Mouse (Mus musculus) thymus, postnatal 4 days (tissue): ENCODE data around the gene Cc2d1a.

Source experiments
- DNase-seq: peaks from one replicate; pipeline ENCODE4 v3.0.0; 2021

The Cc2d1a gene

DNA sequence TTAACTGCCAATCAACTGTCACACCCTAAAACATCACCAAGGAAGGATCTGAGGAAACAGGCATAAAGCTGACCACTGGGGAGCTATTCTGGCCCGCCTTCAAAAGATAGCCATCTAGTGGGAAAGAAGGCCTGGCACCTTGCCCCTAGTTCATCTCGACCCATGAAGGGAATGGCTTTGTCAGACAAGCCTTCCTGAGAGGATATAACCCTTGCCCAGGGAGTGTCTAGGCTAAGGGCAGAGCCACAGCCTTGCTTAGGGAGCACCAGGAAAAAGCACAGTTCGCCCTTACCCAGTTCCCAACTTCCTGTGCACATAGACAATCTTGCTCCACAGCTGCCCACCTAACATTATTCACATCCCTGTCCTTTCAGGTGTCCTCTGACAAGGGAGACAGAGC is 44.1 kb downstream of the Cc2d1a start:
- no peak for DNase-seq

DNA sequence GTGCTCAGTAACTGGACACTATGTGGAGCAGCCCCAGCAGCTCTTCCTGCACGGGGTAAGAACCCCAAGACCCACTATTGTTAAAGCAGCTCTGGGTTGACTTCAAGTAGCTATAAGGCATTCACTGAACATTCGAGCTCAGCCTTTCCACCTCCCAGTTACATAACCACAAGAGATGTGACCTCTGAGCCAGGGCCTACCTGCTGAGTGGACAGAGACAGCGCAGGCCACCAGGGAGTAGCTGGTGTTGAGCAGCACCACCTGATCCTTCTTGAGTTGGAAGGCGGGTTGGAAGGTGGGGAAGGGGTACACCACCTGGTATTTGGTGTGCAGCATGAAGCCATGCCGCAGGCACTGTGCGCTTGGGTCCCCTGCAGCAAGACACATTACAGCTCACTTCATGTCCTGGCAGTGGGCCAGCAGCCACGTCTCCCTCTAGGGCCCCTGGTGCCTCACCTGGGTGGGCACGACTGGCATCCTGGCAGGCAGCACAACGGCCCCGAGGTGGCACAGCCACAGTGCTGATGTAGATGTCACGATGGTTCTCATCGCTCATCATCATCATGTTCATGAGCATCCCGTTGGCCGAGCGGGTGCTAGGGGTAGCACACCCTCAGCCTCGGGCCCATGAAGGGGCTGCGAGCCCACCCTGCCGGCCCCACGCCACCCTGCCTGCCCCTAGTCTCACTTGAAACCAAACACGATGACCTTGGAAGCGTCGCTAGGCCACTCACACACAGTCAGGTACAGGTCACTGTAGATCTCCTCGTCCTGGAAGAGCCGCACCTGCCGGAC is 46.1 kb downstream of the Cc2d1a start:
- no peak for DNase-seq

DNA sequence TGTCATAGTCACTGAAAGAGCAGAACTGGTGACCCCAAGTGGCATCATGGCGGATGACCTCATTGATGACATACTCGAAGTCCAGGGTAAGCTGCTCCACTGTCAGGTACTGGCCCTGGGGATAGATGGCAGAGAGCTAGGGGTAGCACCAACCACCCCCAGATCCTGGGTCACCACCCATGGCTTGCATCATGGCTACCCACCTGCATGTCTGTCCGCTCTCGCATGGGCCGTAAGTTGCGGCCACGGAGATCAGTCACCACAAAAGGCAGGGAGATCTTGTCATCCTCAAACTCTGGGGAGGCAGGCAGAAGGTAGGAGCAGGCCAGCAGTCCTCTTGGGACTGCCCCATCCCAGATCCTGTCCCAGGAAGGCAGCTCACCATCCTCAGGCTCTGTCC is 49.4 kb downstream of the Cc2d1a start:
- DNase-seq, result no peak

DNA sequence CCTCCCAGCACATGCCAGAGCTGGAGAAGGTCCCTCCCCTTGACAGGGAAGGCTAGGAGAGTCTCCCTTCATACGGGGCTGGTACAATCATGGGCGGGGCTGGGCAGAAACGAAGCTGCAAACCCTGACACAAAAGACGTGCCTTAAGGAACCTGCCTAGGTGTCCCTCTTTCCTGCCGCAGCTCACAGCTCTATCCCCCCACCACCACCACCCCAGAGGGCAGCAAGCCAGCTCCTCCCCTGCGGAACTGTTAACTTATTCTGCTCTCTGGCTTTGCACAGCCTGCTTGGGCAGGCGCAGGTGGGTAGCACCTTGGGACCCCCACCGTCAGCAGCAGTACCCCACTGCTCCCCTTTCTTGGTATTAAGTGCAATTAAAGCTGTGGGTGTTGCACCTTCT is 51.7 kb downstream of the Cc2d1a start:
- DNase-seq, result no peak

DNA sequence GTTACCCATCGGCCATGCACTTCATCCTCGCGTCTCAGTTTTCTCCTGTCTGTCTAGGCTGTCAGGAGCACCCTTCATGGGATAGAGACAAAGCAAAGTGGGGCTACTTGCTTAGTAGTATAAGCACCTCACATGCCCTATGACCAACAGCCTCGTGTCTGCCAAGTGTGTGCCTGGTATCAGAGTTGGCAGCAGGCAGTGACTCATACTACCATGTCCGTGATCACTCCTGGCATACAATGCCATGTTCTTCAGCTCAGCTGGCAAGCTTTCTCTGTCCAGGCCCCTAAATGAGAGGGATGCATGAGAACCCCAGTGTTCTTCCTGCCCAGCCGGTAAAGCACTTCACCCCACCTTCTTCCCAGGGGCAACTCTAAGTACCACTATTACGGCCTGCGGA is 57.2 kb downstream of the Cc2d1a start:
- DNase-seq, result no peak

DNA sequence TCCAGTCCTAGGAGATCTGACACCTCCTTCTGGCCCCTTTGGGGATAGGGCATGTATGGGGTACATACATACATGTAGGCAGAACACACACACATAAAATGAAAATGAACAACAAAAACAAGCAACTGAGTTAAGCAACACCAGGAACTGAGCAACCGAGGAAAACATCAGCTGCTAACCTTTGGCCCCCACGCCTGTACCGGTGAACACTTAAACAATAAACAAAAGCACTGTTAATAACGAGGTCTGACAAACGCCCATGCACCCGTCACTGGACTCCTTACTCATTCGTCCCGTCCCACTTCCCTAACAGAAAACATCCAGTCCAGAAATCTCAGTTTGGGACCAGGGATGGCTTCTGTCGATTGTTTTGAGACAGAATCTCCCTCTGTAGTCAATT is 58.5 kb downstream of the Cc2d1a start:
- no peak for DNase-seq

DNA sequence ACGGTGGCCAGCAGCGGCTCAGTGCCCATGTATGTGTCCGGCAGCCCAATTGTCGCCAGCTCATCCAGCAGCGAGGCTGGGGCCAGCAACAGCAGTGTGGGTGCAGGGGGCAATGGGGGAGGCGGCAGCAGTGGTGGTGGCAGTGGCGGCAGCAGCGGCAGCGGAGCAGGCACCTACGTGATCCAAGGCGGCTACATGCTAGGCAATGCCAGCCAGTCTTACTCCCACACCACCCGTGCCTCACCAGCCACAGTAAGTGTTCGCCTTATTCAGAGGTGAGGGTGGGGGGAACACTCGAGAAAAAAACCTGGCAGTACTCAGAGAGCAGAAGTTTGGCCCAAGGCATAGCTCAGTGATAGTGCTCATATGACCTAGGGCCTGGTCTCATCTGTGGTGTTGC is 59.9 kb downstream of the Cc2d1a start:
- no peak for DNase-seq

DNA sequence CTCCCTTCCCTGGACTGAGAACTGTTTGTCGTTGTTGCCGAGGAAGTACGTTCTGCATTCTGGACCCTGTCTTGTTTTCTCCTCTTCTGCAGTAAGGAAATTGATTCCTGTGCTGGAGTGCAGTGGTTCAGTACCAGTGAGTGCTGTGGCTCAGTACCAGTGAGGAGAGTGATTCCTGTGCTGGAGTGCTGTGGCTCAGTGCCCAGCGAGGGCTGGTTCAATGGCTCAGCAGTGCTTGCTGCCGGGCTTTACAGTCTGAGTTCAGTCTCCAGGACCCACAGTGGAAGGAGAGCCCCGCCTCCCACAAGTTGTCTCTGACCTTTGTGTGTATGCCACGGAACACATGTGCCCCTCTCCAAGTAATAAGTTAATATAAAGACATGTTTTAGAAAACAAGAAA is 60.6 kb downstream of the Cc2d1a start:
- no peak for DNase-seq

DNA sequence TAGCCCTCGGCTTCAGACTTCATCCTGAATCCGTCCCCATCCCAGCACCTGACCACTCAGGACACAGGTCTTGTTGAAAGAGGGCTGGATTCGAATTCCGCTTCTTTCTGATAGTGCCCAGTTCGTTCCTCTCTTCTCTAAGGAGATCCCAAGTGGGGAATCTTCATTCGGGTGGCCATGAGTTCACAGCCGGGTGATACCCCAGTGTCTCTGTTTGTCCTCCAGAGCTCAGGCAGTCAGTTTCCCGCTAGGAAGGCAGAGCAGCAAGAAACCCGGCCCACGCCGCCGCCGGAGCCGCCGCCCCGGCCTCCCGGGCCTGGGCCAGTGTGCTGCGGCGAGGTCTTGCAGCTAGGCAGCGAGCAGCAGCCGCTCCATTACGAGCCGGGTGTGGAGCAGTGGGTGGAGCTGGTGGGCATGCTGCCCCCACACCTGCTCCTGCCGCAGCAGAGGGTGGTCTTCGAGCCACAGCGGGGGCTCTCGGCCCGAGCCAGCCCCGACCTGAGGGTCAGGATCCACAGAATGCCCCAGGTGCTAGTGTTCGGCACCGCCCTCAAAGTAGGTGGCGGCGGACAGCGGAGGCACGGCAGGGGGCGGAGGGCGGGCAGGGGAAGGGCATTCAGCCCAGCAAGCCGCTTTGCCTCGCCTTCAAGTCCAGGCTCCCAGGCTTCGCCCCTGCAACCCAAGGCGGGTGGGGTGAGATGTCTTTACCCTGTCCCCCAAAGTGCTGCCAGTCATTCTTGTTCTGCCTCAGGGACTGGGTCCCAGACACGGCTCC is 63.2 kb downstream of the Cc2d1a start:
- no peak for DNase-seq

DNA sequence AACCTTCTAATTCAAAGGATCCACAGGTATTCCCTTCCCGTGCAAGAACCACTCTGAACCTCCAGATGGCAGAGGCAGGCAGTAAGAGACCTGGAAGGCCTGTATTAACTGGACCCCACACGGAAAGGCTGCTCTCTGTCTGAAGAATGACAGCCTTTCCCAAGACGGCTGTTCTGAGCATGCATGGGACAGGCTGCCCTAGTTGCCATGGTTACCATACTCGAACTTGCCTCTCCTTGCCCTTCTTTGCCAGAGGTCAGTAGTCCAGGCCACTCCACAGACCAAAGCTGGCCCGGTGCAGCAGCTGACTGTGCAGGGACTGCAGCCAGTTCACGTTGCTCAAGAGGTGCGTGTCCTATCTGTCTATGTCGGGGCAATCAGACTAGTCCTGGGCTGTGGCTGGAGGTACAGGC is 63.9 kb downstream of the Cc2d1a start:
- no peak for DNase-seq
